Mouse (Mus musculus) mammary gland, adult 2 months (tissue): ENCODE data around the gene Gad1. TPM values are rescaled to one million over a fixed set of nuclear protein-coding genes. Genes with fewer than 3 reads are reported as not detected.

ENCODE experiments used
- polyA plus RNA-seq: library from polyadenylated mRNA; depleted of rRNA; stranded (reverse); fragments of >200 nt; gene quantifications from 2 replicates; pipeline ENCODE4 v1.2.3, GENCODE M21; 2012; ENCODE audit warnings: low replicate concordance; rRNA removed

The Gad1 gene
- 0.47 and 0.60 TPM in 2 replicates for polyA plus RNA-seq

DNA sequence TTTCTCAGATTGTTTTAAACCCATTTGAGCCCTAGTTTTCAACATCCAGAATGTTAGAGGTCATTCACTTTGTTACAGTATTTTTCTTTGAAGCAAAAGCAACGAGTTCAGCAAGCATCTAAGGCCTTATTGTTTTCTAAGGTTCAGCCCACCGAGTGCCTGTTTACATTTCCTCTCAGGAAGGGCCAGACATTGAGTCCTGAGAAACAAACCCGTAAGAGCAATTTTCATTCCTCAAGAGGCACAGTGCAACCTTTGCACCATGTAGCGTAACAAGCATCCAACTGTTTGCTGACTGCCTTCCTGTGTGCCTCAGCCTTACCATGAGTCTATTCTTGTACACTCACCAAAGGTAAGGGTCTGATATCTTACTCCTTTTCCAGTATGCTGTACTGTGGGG is at the start of gene Gad1:
TSS of gene Gad1 (plus strand) at position 301 of the 400 bp plus-strand sequence.

DNA sequence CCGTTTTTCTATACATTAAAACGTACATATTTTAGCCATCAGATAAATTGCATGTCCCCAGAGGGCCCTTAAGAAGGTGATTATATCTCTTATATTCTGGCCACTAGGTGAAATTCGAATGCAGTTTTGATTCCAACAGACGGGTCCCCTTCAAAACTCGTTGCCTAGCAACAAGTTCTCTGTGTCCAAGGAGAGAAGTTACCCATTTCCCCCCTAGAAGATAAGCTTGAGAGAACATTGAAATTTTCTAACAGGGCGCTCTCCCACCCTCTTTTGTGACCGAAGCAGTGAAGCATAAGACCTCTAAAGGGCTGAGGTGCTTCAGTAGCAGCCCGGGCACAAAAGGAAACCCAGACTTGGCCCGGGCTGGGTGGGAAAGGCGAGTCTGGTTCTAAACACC is 44.4 kb upstream of the Gad1 start, which contains the start of gene Erich2:
TSS of gene Erich2 (plus strand) at position 324 of the 400 bp plus-strand sequence.

Other genes starting within 250 kb of the Gad1 start
- 0.26 TPM in 1 of 2 replicates, not detected in the other for gene Sp5, start 78.1 kb upstream of the Gad1 start, polyA plus RNA-seq
- gene Erich2, start 44.3 kb upstream of the Gad1 start, polyA plus RNA-seq = not detected in 2 replicates
- 102 and 144 TPM in 2 replicates for gene Gorasp2, start 108.5 kb downstream of the Gad1 start, polyA plus RNA-seq
- 0.14 and 1.5 TPM in 2 replicates for gene Gm26558, start 109.0 kb downstream of the Gad1 start, polyA plus RNA-seq